In genomic region chr4:103922431-103922931, GRCm38 (mm10) we compare ENCODE assay signal across 16 mouse cellular contexts.
DNase-seq lines count a peak whose midpoint lies in the region; ATAC-seq and TF ChIP-seq lines count a peak whose summit lies in the region.
"Had no signal": no experiment of that assay in that cellular context is flagged by ENCODE, and none has a peak within 500 bp of the region (broad histone marks: within the 10 kb centered on the region; RNA-seq: fewer than 3 reads in every experiment).

No protein-coding gene starts in this region.

- WGBS in midbrain, postnatal 0 days = 54% methylated on average over 3 of the region's 3 CpGs
- WGBS in midbrain, embryonic 15.5 days = 61% methylated on average over 3 of the region's 3 CpGs
- 18% methylated on average over 3 of the region's 3 CpGs for WGBS in forebrain, embryonic 15.5 days

- H3K36me3 ChIP-seq in midbrain, postnatal 0 days (ENCODE audit: insufficient read depth, low read length) = no peaks in the 10 kb centered on the region
- no peaks in the 10 kb centered on the region for H3K36me3 ChIP-seq in midbrain, embryonic 15.5 days (replicated peaks)
- no peaks in the 10 kb centered on the region for H3K36me3 ChIP-seq in forebrain, embryonic 15.5 days
- H3K36me3 ChIP-seq: liver, embryonic 12.5 days; midbrain, embryonic 10.5 days had no signal

- H3K4me2 ChIP-seq in midbrain, postnatal 0 days (ENCODE audit: low read depth, low read length, poor library complexity, severe bottlenecking) = no peak overlapping the region
- no peak overlapping the region for H3K4me2 ChIP-seq in midbrain, embryonic 15.5 days
- no peak overlapping the region for H3K4me2 ChIP-seq in forebrain, embryonic 15.5 days (replicated peaks)
- H3K4me2 ChIP-seq: liver, embryonic 12.5 days had no signal

- H3K9me3 ChIP-seq in midbrain, postnatal 0 days (ENCODE audit: low read length) = no peaks in the 10 kb centered on the region
- H3K9me3 ChIP-seq in midbrain, embryonic 15.5 days = no peaks in the 10 kb centered on the region
- no peaks in the 10 kb centered on the region for H3K9me3 ChIP-seq in forebrain, embryonic 15.5 days
- H3K9me3 ChIP-seq: liver, embryonic 12.5 days; midbrain, embryonic 10.5 days had no signal

- H3K27ac ChIP-seq in midbrain, postnatal 0 days (ENCODE audit: low read depth, low read length) = no peak overlapping the region
- no peak overlapping the region for H3K27ac ChIP-seq in midbrain, embryonic 15.5 days
- H3K27ac ChIP-seq in forebrain, embryonic 15.5 days (replicated peaks) = peak overlapping the region; percentile 71
- H3K27ac ChIP-seq: liver, embryonic 12.5 days; midbrain, embryonic 10.5 days had no signal

- DNase-seq in midbrain, postnatal 0 days (ENCODE audit: low spot score) = peak; percentile 77
- DNase-seq in cerebellum, adult 8-10 months = peak; percentile 9
- DNase-seq in adrenal gland, postnatal 36 days = no peak
- DNase-seq in T-cell, adult 2 months (ENCODE audit: low spot score) = no peak
- DNase-seq: embryo, embryonic 11 days; heart, postnatal 36 days; kidney, adult 8-10 months; kidney, postnatal 4 days; lung, postnatal 10 days; thymus, adult 18-20 months had no signal

- H3K4me3 ChIP-seq in midbrain, postnatal 0 days (ENCODE audit: low read depth, low read length) = no peak overlapping the region
- no peak overlapping the region for H3K4me3 ChIP-seq in midbrain, embryonic 15.5 days
- H3K4me3 ChIP-seq in forebrain, embryonic 15.5 days = no peak overlapping the region
- H3K4me3 ChIP-seq: erythroblast, embryonic 14.5 days; liver, embryonic 12.5 days; midbrain, embryonic 10.5 days had no signal

- H3K9ac ChIP-seq in midbrain, postnatal 0 days (replicated peaks; ENCODE audit: low read length, poor library complexity, severe bottlenecking) = no peak overlapping the region
- no peak overlapping the region for H3K9ac ChIP-seq in midbrain, embryonic 15.5 days
- H3K9ac ChIP-seq in forebrain, embryonic 15.5 days (replicated peaks) = no peak overlapping the region
- H3K9ac ChIP-seq: liver, embryonic 12.5 days had no signal

- no peaks in the 10 kb centered on the region for H3K4me1 ChIP-seq in midbrain, postnatal 0 days (ENCODE audit: insufficient read depth, low read length)
- H3K4me1 ChIP-seq in midbrain, embryonic 15.5 days = peaks cover 7% of the 10 kb centered on the region; the same call in 1 of the 2 replicates
- peaks cover 24% of the 10 kb centered on the region for H3K4me1 ChIP-seq in forebrain, embryonic 15.5 days
- H3K4me1 ChIP-seq: liver, embryonic 12.5 days had no signal

- no peak for ATAC-seq in midbrain, postnatal 0 days (ENCODE audit: low FRiP score)
- ATAC-seq in midbrain, embryonic 15.5 days (replicated peaks) = no peak
- peak; percentile 86 for ATAC-seq in forebrain, embryonic 15.5 days (replicated peaks)
- no peak for ATAC-seq in megakaryocyte-erythroid progenitor cell, adult 5-6 weeks (replicated peaks; ENCODE audit: low FRiP score, low TSS enrichment, poor library complexity, severe bottlenecking)
- ATAC-seq: liver, embryonic 12.5 days had no signal

- no peaks in the 10 kb centered on the region for H3K27me3 ChIP-seq in midbrain, postnatal 0 days (ENCODE audit: insufficient read depth, low read length)
- H3K27me3 ChIP-seq in midbrain, embryonic 15.5 days (replicated peaks) = no peaks in the 10 kb centered on the region
- H3K27me3 ChIP-seq in forebrain, embryonic 15.5 days = no peaks in the 10 kb centered on the region
- H3K27me3 ChIP-seq: liver, embryonic 12.5 days had no signal

- TF ChIP-seq CTCF in midbrain, postnatal 0 days (IDR thresholded peaks at IDR 0.05) = no peak

Comparison
In these comparisons a context has a peak if more than half of its experiments do, and no peak if none do; other contexts are left out.
1. DNase-seq: peak in midbrain, postnatal 0 days (single experiment) and cerebellum, adult 8-10 months (single experiment); none in adrenal gland, postnatal 36 days (0 of 2) and T-cell, adult 2 months (single experiment).